Mouse (Mus musculus): Measurements from ENCODE around the gene Zranb3. TPM values are rescaled to one million over a fixed set of nuclear protein-coding genes. Genes with fewer than 3 reads are reported as not detected.
A peak's percentile ranks its signal among the peaks of the same experiment; 100 is the strongest.
"Not testable (repeated sequence)": the region's sequence is repeated elsewhere in the genome, so short reads cannot be mapped to it uniquely, and the experiment has no call there.

The Zranb3 gene
- total RNA-seq (2021), result 5.0 and 7.9 TPM in 2 replicates
- long read RNA-seq, result 0 reads

DNA sequence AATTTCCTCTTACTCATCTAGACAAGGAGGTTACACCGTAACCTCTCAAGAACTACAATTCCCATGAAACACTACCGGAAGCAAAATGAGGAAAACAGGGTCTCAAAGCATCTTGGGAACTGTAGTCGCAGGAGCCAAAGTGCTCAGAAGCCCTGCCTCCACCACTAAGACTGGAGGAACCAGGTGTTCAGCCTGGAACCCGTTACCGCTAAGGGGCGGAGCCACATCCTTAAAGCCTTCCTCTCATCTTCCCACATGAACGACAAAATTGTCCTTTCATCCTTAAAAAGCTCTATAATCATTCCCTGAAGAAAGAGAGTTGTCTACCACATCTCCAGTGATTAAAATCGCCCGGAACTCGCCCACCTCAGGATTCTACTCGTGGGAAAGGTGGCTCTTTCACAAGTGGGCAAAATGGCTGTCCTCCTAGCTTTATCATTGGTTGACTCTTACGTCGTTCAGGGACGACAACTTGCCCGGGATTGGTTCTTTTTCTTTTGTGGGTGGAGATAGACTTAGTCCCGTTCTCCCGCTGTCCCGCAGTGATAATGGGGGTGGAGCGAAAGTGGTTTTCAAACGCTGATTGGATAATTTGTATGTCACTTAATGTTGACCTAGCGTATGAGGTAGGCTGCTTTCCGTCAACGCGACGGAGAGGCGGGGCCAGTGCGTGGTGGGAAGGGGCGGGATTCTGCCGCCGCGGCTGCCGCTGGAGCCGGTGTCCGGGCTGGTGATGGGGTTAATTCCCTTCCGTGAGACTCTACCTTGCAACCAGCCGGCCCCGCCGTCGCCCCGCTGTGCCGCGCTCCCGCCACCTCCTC is at the start of gene Zranb3, which contains the start of gene R3hdm1:
Gene Zranb3 (minus strand): TSS at position 407 of the 821 bp plus-strand sequence.
Gene R3hdm1 (plus strand): TSS at position 661 of the 821 bp plus-strand sequence.
- DNase-seq, result peak; percentile 91

DNA sequence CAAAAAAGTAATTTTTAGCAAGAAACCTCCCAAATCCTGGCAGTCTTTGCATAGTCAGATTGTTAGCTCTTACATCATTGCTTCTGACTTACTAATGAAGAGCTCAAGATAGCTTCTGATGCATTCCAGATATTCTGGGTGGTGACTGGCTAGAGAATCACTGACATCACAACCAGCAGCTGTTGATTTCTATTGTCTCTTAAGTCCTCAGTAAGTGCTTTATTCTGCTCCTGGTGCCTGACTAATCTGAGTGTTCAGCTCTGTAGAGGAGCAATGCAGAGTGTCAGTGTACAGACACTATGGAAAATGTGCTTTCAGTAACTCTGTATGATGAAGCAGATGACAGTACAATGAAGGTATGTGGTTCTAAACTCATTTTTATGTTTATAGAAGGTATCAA is 38.9 kb upstream of the Zranb3 start:
- DNase-seq, result no peak

DNA sequence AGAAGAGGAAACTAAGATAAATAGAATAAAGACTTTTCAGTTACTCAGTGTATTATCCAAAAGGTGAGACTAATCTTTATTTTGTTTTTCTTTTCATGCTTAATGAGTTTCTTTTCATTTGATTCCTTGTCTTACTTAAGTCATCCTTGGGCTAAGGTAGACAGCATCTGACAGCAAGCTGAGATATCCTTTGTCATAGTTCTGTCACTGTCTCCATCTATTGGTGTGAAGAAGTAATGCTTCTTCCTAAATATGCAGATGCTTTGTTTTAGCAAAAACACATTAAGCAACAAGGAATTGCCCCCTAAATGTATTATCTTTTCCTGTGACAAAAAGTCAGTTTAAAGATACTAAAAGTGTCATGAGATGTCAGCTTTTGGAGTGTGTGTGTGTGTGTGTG is 38.2 kb upstream of the Zranb3 start:
- DNase-seq, result no peak

DNA sequence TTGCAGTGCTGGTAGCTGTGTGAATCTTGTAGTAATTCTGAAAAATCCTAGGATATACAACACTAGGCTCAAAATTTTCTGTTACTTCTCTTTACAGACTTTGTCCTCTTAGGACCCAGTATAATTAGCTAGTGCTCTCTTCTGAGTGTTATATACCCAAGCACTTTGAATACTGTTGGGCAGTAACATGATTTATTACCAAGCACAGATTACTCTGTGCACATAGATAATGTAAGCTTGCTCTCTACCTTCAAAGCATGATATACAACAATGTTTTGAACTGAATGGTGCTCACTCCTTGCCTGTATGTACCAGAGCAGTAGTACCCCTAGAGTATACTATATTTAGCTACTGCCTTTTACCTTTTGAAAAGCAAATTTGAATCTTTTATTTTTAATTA is 33.4 kb upstream of the Zranb3 start:
- DNase-seq, result not testable (repeated sequence)

DNA sequence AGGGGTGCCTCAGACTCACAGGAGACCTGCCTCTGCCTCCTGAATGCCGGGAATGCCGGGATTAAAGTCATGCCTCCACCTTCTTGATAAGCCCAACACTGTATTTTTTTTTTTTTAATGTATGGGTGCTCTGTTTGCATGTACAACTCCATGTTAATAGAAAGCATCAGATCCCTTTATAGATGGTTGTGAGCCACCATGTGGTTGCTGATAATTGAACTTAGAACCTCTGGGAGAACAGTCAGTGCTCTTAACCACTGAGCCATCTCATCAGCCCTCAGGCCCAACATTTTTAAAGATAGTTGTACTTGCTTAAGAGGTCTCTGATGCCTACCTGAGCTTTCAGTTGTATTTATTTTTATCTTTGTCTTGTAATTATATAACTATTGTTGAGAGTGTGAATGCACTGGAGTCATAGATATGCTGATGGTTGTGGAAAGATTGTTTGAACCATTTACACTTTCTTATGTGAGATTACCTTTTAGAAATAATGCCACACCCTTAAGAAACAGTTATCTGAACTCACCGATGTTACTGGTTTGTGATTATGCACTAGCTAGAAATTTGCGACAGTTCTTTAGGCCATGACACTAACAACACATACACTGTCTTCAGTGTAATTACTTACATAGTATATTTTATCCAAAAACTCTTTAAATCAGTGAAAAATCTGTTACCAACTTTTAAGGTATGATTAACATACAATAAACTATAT is 18.2 kb upstream of the Zranb3 start:
- no peak for DNase-seq

DNA sequence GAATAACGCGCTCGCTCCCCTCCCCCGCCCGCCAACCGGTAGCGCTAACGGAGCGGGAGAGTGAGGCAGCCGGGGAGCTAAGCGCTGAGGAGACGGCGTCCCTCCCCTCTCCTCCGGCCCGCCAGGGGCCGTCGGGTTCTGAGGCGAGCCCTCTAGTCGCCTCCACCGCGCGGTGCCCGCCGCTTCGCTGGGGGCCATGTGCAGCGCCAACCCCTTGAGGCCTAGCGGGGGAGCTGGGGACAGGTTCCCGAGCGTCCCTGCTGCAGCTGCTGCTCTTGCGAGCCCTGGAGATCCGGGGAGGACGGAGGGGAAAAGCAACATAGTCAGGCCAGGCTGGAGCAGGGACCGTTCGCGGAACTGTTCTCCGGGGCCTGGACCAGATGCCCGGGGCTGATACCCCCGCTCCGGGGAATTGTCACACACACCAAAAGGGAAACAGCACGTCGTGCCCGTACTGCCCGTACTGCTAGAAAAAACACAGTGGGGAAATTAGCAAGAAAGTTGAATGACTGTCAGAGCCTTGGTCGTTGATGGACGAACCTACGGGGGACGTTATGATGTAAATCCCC is 757 bp upstream of the Zranb3 start:
- DNase-seq, result no peak

DNA sequence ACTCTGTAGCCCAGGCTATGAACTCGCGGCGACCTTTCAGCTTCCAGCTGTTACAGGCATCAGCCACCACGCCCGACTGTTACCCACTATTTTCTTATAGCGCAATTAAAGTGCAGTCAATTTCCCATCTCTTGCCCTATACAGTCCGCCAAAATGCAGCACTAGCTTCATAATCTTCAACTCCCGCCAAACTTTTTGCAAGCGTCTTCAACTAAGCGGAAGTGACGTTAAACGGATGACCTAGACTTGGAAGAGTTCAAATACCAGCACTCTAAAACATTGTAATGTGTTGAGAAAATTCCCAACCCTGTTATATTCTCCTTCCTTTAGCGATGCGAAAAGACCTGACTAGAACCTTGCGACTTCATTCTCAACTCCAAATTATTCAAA is 601 bp downstream of the Zranb3 start:
- no peak for DNase-seq

DNA sequence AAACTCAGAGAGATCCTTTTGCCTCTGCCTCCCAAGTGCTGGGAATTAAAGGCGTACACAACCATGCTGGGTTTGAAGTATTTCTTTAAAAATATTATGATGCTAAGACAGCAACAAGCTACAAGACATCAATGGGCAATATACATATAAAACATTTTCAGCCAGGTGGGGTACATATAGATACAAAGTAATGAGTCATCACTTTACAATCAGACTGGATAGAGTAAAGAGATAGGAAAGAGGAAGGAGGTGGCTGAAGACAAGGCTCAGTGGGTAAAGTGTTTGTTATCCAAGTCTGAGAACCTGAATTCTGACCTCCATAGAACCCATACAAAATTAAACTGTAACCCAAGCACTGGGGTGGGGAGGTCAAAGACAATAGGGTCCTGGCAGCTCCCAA is 4.5 kb downstream of the Zranb3 start:
- no peak for DNase-seq

DNA sequence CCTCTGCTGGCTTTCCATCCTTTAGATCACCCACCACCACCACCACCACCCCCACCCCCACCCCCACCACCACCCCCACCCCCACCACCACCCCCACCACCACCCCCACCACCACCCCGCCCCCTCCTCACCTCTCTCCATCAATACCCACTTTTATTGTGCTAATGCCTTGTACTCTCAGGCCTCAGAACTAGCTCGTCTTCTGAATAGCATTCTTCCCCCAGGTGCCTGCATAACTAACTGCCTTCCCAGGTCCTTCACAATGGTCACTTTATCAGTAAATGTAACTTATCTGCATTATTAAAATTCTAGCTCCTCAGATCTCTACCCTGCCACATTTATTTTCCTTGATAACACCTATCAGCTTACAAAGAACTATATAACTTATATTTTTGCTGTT is 8.2 kb downstream of the Zranb3 start:
- no peak for DNase-seq

DNA sequence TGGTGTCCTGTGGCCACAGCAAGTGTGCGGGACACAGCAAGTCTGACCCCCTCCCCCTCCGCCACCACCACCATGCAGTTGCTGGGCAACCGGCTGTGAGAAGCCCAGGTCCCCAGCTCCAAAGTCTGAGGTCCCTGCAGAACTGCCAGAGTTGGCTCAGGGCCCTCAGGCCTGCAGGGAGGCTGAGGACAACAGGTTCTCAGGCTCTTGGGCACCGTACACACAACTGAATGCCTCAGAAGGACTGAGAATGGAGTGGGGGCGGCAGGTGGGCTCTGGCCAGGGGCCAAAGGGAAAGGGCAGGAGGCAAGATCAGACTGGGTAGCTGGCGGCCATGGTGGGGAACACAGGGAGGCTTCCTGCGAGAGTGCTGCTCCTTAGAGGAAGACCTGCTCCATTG is 20.0 kb downstream of the Zranb3 start:
- DNase-seq, result no peak

DNA sequence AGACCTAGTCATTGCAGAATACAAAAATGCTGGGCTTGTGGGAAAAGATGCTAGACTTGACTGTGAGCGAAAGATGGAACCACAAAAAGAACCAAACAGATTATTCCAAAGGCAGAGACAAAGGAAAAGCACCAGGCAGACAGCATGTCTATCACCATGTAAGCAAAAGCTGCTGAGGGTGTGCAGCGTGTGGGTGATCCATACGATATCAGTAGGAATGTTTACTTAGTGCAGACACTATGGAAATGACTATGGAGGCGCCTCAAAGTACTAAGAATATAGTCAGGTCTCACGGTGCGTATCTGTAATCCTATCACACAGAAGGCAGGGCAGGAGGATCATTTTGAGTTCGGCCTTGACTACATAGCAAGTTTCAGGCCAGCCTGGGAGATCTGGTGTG is 21.0 kb downstream of the Zranb3 start:
- no peak for DNase-seq

DNA sequence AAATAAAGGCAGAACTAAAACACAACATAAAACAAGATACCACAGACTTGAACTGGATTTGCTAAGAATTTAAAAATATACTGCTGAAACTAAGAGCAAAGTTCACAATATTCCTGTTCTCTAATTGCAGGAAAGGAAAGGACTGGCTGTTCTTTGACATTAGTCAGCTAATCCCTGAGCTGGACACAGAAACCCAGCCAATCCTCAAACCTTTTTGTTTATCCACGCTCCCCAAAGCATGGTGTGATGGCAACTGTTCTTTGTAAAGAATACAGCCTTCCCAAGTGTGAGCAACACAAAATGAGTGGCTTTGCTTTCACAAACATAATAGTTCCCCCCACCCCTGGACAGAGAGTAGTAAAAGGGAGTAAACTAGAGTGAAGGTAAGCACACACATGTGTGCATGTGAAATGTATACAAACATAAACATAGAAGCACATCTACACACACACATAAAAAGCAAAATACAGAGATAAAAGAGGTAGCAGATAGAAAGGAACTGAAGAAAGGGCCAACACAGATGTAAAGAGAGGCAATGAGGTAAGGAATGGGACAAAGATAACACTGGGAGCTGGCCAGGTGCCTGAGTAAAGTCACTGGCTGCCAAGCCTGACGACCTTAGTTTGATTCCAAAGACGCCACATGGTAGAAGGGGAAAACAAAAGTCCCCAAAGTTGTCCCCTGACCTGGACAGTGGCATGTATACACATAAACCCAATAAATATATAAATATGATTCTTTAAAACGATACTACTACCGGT is 21.7 kb downstream of the Zranb3 start:
- no peak for DNase-seq

DNA sequence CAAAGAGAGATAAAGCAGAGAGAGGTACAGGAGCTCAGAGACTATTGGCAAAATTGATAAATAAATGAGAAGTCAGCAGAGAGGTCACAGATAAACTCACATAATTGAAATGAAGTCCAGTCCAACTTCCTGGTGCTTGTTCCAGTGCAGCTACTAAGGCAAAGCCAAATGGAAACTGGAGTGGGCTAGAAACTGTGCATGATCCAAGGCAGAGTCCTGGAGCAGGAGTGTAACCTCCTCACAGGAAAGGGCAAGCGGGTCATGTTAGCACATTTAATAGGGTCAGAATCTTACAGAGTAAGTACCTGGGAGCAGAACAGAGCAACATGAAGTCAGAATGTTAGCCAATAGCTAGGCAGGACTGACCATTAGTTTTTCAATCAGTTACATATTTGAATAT is 24.2 kb downstream of the Zranb3 start:
- no peak for DNase-seq

DNA sequence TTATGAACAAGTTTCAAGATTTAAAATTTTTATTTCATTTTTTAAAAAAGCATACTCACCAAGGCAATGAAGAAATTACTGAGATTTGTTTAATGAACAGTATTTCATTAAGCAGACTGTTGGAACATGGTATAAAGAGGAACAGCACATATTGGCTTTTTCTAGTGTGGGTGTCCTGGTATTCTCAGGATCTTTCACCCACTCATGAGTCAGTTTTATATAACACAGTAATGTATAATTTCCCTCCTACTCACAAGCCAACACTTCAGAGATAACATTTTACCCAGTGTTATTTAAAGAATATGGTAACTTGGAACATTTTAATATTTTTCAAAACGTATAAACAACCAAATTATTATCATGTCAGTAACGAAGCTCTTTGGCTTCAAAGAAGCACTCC is 25.1 kb downstream of the Zranb3 start:
- no peak for DNase-seq

DNA sequence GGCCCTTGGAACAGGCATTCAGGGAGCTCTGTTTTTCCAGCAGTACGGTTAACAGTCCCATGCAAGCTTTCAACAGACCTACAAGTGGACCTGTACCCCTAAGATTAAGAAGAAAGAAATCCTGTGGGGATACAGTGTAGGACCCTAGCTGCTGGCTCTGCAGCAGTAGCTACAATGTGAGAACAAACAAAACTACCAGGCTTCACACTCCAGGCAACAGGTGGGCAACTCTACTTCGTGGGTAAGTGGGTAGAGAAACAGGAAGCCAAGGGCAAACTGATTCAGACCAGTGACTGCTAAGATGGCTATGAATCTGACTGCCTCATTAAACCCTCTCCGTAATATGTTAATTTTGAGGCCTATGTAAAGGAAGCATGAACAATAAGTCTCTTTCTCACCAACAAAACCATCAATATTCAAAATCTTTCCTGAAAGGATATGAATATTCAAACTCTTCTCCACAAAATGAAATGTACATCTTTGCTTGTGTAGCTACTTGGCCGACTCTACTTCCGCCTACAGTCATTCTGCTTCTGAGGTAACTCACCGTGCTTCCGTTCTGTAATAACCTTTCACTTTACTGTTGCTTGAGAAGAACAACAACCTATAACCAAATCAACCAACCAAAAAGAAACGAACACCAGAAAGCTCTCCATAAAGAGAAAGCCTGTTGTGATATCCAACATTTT is 25.9 kb downstream of the Zranb3 start:
- DNase-seq, result no peak

DNA sequence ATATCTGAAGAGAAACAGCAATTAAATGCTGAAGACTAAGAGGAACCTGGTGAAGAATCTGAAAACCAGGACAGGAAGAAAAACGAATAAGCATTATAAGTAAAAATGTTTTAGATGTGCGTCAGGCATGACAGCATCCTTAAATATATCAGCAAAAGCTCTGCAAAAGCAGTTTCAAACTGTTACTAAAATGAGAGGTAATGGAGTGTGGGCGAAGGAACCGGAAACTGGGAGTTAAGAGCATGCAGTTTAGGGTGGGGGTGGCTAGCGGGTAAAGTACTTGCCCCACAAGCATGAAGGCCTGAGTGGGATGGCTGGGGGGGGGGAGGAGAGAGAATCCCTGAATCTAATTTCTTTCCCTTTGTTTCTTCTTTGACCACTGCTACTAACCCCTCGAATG is 29.8 kb downstream of the Zranb3 start:
- DNase-seq, result no peak

DNA sequence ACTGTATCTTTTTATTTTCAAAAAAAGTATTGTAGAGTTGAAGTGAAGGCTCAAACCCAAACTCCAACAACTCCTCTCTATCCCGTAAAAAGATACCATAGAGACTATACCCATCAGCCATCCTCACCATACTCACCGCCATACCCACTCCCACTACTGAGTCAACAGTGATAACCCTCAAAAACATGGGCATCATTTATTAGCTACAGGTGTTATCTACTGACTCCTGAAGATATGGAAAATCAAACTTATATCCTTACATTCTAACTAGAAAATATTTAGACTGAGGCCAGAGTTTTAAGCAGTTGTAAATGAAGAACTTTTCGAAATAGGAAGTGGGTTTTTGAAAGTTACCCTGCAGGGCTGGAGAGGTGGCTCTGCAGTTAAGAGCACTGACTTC is 32.8 kb downstream of the Zranb3 start:
- no peak for DNase-seq

DNA sequence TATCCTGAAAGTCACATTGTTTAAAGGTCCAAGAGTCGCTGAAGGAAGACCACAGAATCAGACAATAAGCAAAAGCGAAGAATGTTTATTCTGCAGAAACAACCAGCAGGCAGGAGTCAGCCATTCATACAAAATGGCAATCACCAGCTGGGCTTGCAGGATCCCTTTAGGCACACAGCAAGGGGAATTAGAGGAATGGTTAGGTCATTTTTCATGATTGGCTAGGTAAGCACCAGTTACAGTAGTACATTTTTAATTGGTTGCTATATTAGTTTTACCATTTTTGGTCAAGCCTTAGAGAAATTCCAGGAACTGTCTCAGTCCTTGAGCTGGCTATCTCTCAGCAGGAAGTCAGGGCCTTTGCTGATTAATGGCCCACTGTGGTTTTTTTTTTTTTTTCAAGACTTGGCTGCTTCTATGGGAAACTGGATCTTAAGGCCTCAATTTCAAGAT is 33.9 kb downstream of the Zranb3 start:
- no peak for DNase-seq

DNA sequence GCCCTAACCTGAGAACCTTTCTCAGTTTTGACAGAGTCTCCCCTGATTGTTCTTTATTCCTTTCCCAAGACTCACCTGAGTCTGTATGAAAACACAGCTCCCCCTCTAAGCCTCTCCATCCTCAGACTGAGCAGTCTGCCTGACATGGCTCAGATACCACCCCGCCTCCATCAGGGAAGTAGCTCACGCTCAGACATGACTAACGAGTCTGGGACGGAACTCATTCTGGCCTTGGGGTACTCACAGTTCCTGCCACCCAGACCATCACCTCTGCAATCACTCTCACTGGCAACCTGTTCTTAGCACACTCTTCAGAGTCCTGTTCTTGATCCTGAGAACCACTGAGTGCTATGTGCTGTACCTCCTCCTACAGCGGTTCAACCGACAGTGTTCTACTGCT is 38.1 kb downstream of the Zranb3 start:
- DNase-seq, result no peak

DNA sequence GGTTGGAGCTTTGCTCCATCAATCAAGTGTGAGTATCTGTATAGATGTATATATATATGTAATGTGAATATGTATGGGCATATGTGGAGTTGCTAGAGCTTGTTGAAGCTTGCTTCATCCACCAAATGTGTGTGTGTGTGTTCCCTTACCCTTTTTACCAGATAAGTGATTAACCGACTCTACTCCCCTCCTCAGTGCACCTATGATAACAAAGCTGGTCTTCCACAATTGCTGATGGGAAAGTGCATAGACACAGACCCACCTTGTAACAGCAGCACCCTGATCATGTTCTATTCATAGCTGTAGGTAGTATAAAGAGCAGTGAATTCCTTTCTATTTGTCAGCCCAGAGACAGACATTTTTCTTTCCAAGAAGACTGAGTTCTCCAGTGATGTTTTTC is 40.7 kb downstream of the Zranb3 start:
- no peak for DNase-seq

DNA sequence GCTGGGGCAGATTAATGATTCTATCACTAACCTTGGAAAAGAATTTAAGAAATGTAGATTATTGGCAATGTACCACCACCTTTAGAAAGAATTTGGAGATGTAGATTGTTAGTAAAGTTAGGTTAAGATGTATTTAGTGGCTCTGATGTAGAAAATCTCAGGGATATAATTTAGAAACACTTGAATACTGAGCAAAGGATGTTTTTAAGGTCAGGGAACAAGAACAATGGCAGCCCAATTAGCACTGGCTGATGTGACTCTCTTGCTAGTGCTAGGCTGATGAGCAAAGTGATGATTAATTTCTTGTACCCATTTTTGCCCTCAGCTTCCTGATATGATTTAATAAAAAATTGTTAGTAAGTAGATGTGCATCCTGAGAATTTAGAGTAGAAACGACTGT is 41.4 kb downstream of the Zranb3 start:
- DNase-seq, result no peak

All from adrenal gland, postnatal 25 days (tissue).